13 mouse cellular contexts compared by ENCODE assay signal in genomic region chr10:41234552-41234951, GRCm38 (mm10).
"Had no signal": no experiment of that assay in that cellular context is flagged by ENCODE, and none has a peak within 500 bp of the region (broad histone marks: within the 10 kb centered on the region; RNA-seq: fewer than 3 reads in every experiment).

No protein-coding gene starts in this region.

- DNase-seq: kidney, adult 2 months; kidney, postnatal 14 days; lung, embryonic 14.5 days; lung, postnatal 10 days; right cerebral cortex, postnatal 14 days; thymus, adult 18-20 months; thymus, postnatal 14 days had no signal

- H3K4me3 ChIP-seq: kidney, embryonic 15.5 days; limb, embryonic 10.5 days; megakaryocyte, embryonic 14.5 days; midbrain, embryonic 12.5 days had no signal

- H3K4me2 ChIP-seq: kidney, embryonic 15.5 days; lung, embryonic 14.5 days; midbrain, embryonic 12.5 days had no signal

- H3K27me3 ChIP-seq: kidney, embryonic 15.5 days; megakaryocyte, embryonic 14.5 days; midbrain, embryonic 12.5 days had no signal

- H3K27ac ChIP-seq: kidney, embryonic 15.5 days; limb, embryonic 10.5 days; macrophage; midbrain, embryonic 12.5 days had no signal

- H3K9ac ChIP-seq: kidney, embryonic 15.5 days; lung, embryonic 14.5 days; midbrain, embryonic 12.5 days had no signal

- H3K9me3 ChIP-seq: kidney, embryonic 15.5 days; limb, embryonic 10.5 days; megakaryocyte, embryonic 14.5 days; midbrain, embryonic 12.5 days had no signal

- H3K4me1 ChIP-seq: kidney, embryonic 15.5 days; limb, embryonic 10.5 days; midbrain, embryonic 12.5 days had no signal

- ATAC-seq: midbrain, embryonic 16.5 days had no signal

- H3K36me3 ChIP-seq: kidney, embryonic 15.5 days; limb, embryonic 10.5 days; midbrain, embryonic 12.5 days had no signal
